Mouse (Mus musculus): ENCODE results near the gene Pomp. TPM values are rescaled to one million over a fixed set of nuclear protein-coding genes. Genes with fewer than 3 reads are reported as not detected.
A peak's percentile ranks its signal among the peaks of the same experiment; 100 is the strongest.

Gene Pomp
- total RNA-seq (2021): 100 to 1,000 TPM; 139 to 152 TPM
- long read RNA-seq, experiment 1, transcript Pomp-201 (6 exons, 1,579 nt): major isoform, 94 of 108 reads
- long read RNA-seq, experiment 1, partial matches to known transcripts: 12 of 108 reads
- long read RNA-seq, experiment 1, other reads (novel, unspliced or antisense): 2 of 108 reads
- long read RNA-seq, experiment 2, transcript Pomp-201 (6 exons, 1,579 nt): major isoform, 77 of 88 reads
- long read RNA-seq, experiment 2, partial matches to known transcripts: 8 of 88 reads
- long read RNA-seq, experiment 2, other reads (novel, unspliced or antisense): 3 of 88 reads

- peak; percentile 89 for DNase-seq
These were observed at the start of gene Pomp for GRCm38 (mm10) chr5:147860449-147861261. Gene Pomp (plus strand): TSS chr5:147860461.

- DNase-seq: peak; percentile 31
These were observed 47.8 kb upstream of the Pomp start for GRCm38 (mm10) chr5:147812255-147813040.

- no peak for DNase-seq
These were observed 45.3 kb upstream of the Pomp start for GRCm38 (mm10) chr5:147814971-147815370.

- no peak for DNase-seq
These were observed 44.7 kb upstream of the Pomp start for GRCm38 (mm10) chr5:147815592-147815991.

- no peak for DNase-seq
These were observed 43.8 kb upstream of the Pomp start for GRCm38 (mm10) chr5:147816465-147816864.

GRCm38 (mm10) chr5:147817747-147818496 lies 42.3 kb upstream of the Pomp start:
- DNase-seq: no peak

- no peak for DNase-seq
These were observed 41.4 kb upstream of the Pomp start for GRCm38 (mm10) chr5:147818866-147819265.

- no peak for DNase-seq
These were observed 40.4 kb upstream of the Pomp start for GRCm38 (mm10) chr5:147819895-147820294.

GRCm38 (mm10) chr5:147824021-147824605 lies 36.1 kb upstream of the Pomp start:
- DNase-seq: no peak

GRCm38 (mm10) chr5:147825375-147825969 lies 34.8 kb upstream of the Pomp start:
- no peak for DNase-seq

- DNase-seq: no peak
These were observed 34.2 kb upstream of the Pomp start for GRCm38 (mm10) chr5:147826091-147826490.

- DNase-seq: no peak
These were observed 33.7 kb upstream of the Pomp start for GRCm38 (mm10) chr5:147826546-147826945.

GRCm38 (mm10) chr5:147828846-147829245 lies 31.4 kb upstream of the Pomp start:
- no peak for DNase-seq

GRCm38 (mm10) chr5:147832842-147833241 lies 27.4 kb upstream of the Pomp start:
- no peak for DNase-seq

- no peak for DNase-seq
These were observed 25.3 kb upstream of the Pomp start for GRCm38 (mm10) chr5:147834841-147835500.

GRCm38 (mm10) chr5:147839418-147839817 lies 20.8 kb upstream of the Pomp start:
- DNase-seq: no peak

- DNase-seq: no peak
These were observed 16.9 kb upstream of the Pomp start for GRCm38 (mm10) chr5:147843340-147843739.

- no peak for DNase-seq
These were observed 14.9 kb upstream of the Pomp start for GRCm38 (mm10) chr5:147845319-147845718.

- no peak for DNase-seq
These were observed 12.9 kb upstream of the Pomp start for GRCm38 (mm10) chr5:147847361-147847760.

GRCm38 (mm10) chr5:147848164-147848863 lies 11.9 kb upstream of the Pomp start:
- DNase-seq: peak; percentile 72
